Mouse (Mus musculus): ENCODE results near the gene Abhd5. TPM values are rescaled to one million over a fixed set of nuclear protein-coding genes. Genes with fewer than 3 reads are reported as not detected.

Gene Abhd5
- polyA plus RNA-seq (2015; fragmentation: Nextera tagmentation; extraction: Ambion mirVana), result 49.0 and 50.8 TPM in 2 replicates

GRCm38 (mm10) chr9:122351303-122352024 lies at the start of gene Abhd5:
Gene Abhd5, plus strand, starts transcription at chr9:122351608.
- WGBS, result under 1% methylated on average over 80 of the region's 84 CpGs
- H3K27ac ChIP-seq (ENCODE audit: low read depth, low read length), result peak within 1 kb of the TSS; percentile 88
- TF ChIP-seq CTCF (IDR thresholded peaks at IDR 0.05; ENCODE audit: low read depth), result peak; percentile 76

GRCm38 (mm10) chr9:122305302-122305701 lies 46.1 kb upstream of the Abhd5 start:
- H3K9ac ChIP-seq (ENCODE audit: low read depth, low read length), result no peak overlapping the region
- 70% methylated on average over 3 of the region's 3 CpGs for WGBS
- H3K4me2 ChIP-seq (replicated peaks; ENCODE audit: low read depth), result no peak overlapping the region
- no peaks in the 10 kb centered on the region for H3K4me1 ChIP-seq (replicated peaks; ENCODE audit: control insufficient read depth, insufficient read depth, low read length)
- H3K27ac ChIP-seq (ENCODE audit: low read depth, low read length), result no peak overlapping the region
- no peaks in the 10 kb centered on the region for H3K27me3 ChIP-seq (replicated peaks; ENCODE audit: control insufficient read depth, insufficient read depth, low read length)
- no peak for TF ChIP-seq CTCF (IDR thresholded peaks at IDR 0.05; ENCODE audit: low read depth)
- no peaks in the 10 kb centered on the region for H3K36me3 ChIP-seq (ENCODE audit: control insufficient read depth, insufficient read depth)
- no peak overlapping the region for H3K4me3 ChIP-seq (ENCODE audit: low read depth, low read length)
- H3K9me3 ChIP-seq (ENCODE audit: control insufficient read depth), result no peaks in the 10 kb centered on the region
- no peak for ATAC-seq

More at GRCm38 (mm10) chr9:122351303-122352024, at the start of gene Abhd5:
- Histone ChIP-seq H3K9me3 (ENCODE audit: control insufficient read depth) (no peaks in the 10 kb centered on the region), H3K36me3 (ENCODE audit: control insufficient read depth, insufficient read depth) (no peaks in the 10 kb centered on the region), H3K4me2 (replicated peaks; ENCODE audit: low read depth) (peak within 1 kb of the TSS; percentile 83), H3K4me1 (replicated peaks; ENCODE audit: control insufficient read depth, insufficient read depth, low read length) (0 out of 2 replicates have a peak, but pooled peaks cover 7% of the 10 kb centered on the region), H3K9ac (ENCODE audit: low read depth, low read length) (peak within 1 kb of the TSS; percentile 98), H3K27me3 (replicated peaks; ENCODE audit: control insufficient read depth, insufficient read depth, low read length) (no peaks in the 10 kb centered on the region), H3K4me3 (ENCODE audit: low read depth, low read length) (peak within 1 kb of the TSS; percentile 80)
- ATAC-seq, result peak; percentile 97

DNA sequence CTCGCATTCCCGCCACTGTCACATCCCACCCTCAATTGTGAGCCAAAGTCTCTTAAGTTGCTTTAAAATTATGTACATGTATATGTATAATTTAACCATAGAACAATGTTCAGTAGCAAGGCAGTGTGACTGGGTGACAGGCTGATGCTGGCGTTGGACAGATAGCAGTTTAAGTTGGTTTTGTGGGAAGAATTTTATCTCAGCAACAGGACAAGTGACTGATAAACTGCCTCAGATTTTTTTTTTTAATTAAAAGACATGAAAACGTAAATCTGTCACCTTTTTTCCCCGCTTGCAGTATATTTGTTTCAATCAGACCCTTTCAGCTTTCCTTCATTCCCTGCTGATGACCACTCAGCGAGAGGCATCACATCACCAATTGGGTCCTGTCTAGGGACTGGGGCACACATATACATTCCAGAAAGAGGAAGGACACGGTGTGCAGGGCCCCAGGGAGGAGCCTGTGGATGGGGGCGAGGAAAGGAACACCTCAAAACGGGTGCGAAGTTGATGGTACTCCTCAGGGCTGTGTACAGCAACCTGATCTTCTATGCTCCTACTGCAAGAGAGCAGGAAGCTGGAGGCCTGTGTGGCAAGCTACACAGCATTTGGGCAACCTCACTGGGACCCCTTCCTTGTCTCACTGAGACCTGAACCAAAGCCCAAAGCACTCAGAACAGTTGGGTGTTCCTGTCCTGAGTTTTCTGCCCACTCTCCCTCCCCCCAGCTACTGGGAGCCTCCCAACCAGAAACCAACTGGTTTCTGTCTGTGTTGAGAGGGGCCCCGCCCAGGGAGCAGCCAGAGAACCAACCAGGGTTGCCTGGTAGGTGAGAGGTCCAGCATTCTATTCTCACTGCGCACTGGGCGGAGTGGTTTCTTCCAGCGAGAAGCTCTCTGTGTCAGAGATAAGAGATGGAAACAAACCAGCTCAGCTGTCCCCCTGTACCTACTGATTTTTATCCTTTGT lies 42.1 kb upstream of the Abhd5 start:
- 0 out of 2 replicates have a peak, but pooled peaks have one; percentile 17 for ATAC-seq
- H3K9me3 ChIP-seq (ENCODE audit: control insufficient read depth), result no peaks in the 10 kb centered on the region
- no peak overlapping the region for H3K27ac ChIP-seq (ENCODE audit: low read depth, low read length)
- 59% methylated on average over 14 of the region's 14 CpGs for WGBS
- no peaks in the 10 kb centered on the region for H3K27me3 ChIP-seq (replicated peaks; ENCODE audit: control insufficient read depth, insufficient read depth, low read length)
- TF ChIP-seq CTCF (IDR thresholded peaks at IDR 0.05; ENCODE audit: low read depth), result no peak
- no peak overlapping the region for H3K4me2 ChIP-seq (replicated peaks; ENCODE audit: low read depth)
- H3K9ac ChIP-seq (ENCODE audit: low read depth, low read length), result no peak overlapping the region
- H3K36me3 ChIP-seq (ENCODE audit: control insufficient read depth, insufficient read depth), result no peaks in the 10 kb centered on the region
- H3K4me1 ChIP-seq (replicated peaks; ENCODE audit: control insufficient read depth, insufficient read depth, low read length), result no peaks in the 10 kb centered on the region
- no peak overlapping the region for H3K4me3 ChIP-seq (ENCODE audit: low read depth, low read length)

GRCm38 (mm10) chr9:122310613-122311049 lies 40.8 kb upstream of the Abhd5 start:
- 2% methylated on average over 18 of the region's 19 CpGs for WGBS
- no peaks in the 10 kb centered on the region for H3K27me3 ChIP-seq (replicated peaks; ENCODE audit: control insufficient read depth, insufficient read depth, low read length)
- peak overlapping the region; percentile 50; the same call in 1 of the 2 replicates for H3K9ac ChIP-seq (ENCODE audit: low read depth, low read length)
- peak; percentile 100 for TF ChIP-seq CTCF (IDR thresholded peaks at IDR 0.05; ENCODE audit: low read depth)
- H3K36me3 ChIP-seq (ENCODE audit: control insufficient read depth, insufficient read depth), result no peaks in the 10 kb centered on the region
- H3K4me3 ChIP-seq (ENCODE audit: low read depth, low read length), result peak overlapping the region; percentile 47
- peak; percentile 76 for ATAC-seq
- no peaks in the 10 kb centered on the region for H3K9me3 ChIP-seq (ENCODE audit: control insufficient read depth)
- no peaks in the 10 kb centered on the region for H3K4me1 ChIP-seq (replicated peaks; ENCODE audit: control insufficient read depth, insufficient read depth, low read length)
- peak overlapping the region; percentile 85 for H3K27ac ChIP-seq (ENCODE audit: low read depth, low read length)
- peak overlapping the region; percentile 64 for H3K4me2 ChIP-seq (replicated peaks; ENCODE audit: low read depth)

DNA sequence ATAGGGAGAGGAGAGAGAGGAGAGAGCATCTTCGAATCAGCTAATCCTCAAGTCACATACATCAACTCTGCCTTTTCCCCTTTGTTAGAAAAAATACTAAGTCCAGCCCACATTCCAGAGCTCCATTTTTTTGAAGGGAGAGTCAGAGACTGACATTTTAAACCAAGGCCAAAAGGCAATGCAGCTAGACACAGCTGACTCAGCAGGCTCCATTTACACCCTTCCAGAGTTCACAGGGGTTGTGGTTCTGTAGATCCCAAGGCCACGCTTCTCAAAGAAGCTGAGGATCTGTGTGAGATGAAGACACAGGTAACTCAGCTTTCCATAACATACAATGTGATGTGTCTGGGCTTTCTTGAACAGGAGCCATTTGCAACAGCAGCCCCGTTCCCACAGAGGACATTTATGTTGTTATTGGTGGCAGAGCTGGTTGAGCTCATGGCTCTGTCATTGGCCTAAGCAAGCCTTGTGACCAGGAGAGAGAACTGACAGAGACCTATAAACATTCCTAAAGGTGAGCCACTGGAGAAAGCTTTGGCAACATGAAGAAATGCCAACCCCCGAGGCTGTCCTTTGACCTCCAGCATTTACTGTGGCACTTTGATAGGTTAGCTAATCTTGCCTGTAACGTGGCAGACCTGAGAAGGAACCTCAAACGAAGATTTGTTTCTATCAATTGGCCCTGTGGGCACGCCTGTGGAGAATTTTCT lies 40.2 kb upstream of the Abhd5 start:
- H3K36me3 ChIP-seq (ENCODE audit: control insufficient read depth, insufficient read depth), result no peaks in the 10 kb centered on the region
- WGBS, result 39% methylated on average over 7 of the region's 7 CpGs
- no peaks in the 10 kb centered on the region for H3K27me3 ChIP-seq (replicated peaks; ENCODE audit: control insufficient read depth, insufficient read depth, low read length)
- no peaks in the 10 kb centered on the region for H3K4me1 ChIP-seq (replicated peaks; ENCODE audit: control insufficient read depth, insufficient read depth, low read length)
- H3K4me2 ChIP-seq (replicated peaks; ENCODE audit: low read depth), result peak overlapping the region; percentile 64
- peak overlapping the region; percentile 47 for H3K4me3 ChIP-seq (ENCODE audit: low read depth, low read length)
- TF ChIP-seq CTCF (IDR thresholded peaks at IDR 0.05; ENCODE audit: low read depth), result no peak
- no peaks in the 10 kb centered on the region for H3K9me3 ChIP-seq (ENCODE audit: control insufficient read depth)
- ATAC-seq, result peak; percentile 77
- peak overlapping the region; percentile 50; the same call in 1 of the 2 replicates for H3K9ac ChIP-seq (ENCODE audit: low read depth, low read length)
- H3K27ac ChIP-seq (ENCODE audit: low read depth, low read length), result peak overlapping the region; percentile 85
